Mouse (Mus musculus) B cell, adult 62 days (primary cell): ENCODE data around the gene Mdh2. TPM values are rescaled to one million over a fixed set of nuclear protein-coding genes. Genes with fewer than 3 reads are reported as not detected.

ENCODE experiments used
- total RNA-seq: library from RNA; stranded (reverse); gene quantifications from 4 replicates; pipeline ENCODE4 v1.2.4, GENCODE M21; 2023

Mdh2 gene
- 143 to 159 TPM (median 155 TPM) in 4 replicates for total RNA-seq

GRCm38 (mm10) chr5:135778471-135779445 lies at the start of gene Mdh2:
TSS of gene Mdh2 (plus strand) at chr5:135778480.

DNA sequence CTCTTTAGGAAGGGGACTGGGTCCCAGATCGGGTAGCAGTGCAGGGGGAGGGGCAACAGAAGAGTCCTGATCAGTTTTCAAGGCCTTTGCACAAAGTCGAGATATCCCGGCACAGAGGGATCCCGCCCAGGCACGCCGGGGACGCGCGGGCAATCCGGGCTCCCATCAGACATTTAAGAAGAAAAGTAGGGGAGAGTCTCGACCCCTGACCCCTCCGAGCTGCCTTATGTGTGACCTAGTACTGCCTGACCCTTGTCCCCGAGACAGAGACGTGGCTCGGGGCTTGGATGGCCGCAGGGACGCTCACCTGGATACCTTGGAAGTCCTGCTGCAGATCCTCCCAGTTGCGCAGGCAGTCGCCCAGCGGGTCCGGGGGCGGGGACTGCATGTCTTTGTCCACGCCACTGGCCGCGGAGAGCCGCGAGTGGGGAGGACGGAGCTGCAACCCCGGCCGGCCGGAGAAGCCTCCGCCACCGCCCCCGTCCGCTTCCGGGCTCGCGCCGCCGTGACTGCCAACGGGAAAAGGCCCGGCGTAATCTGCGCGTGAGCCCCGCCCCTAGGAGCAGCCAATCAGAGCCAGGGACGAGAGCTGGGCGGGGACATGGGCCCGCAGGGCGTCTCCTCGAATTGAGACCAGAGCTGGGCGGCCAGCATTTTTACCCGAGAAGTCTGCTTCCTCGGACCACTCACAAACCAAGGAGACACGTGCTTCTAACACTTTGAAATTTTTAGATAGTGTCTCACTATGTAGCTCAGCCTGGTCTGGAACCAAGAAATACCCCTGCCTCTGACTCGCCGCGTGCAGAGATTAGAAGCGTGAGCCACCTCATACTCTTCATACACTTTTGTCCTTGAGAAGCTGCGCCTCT lies 34.3 kb upstream of the Mdh2 start, which contains the start of gene Tmem120a:
Tmem120a (minus strand) TSS at position 708 of the 869 bp plus-strand sequence.

GRCm38 (mm10) chr5:135777796-135778470 lies 347 bp upstream of the Mdh2 start, which contains the start of gene Styxl1:
TSS of gene Styxl1 (minus strand) at chr5:135778385.

DNA sequence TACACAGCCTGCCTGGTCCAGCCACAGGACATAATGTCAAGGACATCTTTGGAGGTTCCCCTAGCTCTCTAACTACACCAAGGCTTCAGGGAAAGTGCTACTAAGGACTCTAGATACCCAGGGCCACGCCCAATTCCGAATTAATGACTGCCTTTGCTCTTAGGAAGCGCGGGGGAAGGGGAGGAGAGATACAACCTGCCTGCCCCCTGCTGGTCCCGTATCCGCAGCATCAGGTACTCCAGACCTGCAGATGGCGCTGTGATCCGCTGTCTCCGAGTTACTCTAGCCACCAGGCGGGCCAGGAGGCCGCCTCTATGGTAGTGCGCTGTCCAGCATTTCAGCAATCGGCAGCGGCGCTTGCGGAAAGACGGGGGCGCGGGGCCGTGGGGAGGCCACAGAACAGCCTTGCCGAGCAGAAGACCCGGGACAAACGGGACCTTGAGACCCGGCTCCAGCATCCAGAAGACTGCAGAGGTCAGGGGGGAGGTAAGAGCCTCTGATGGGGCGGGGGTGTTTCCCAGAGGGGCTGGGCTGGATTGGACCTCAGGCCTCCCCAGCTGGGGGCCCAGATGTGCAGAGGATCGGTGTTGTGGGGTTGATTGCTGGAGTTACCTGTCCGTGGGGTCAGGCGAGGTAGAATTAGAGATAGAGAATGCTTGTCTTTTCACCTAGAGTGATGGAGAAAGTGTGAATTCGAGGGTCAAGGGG lies 28.4 kb downstream of the Mdh2 start, which contains the start of gene Srrm3:
Srrm3 (plus strand) TSS at position 336 of the 708 bp plus-strand sequence.

Other genes with a start within 250 kb of the Mdh2 start
- gene Hip1, start 233.4 kb upstream of the Mdh2 start, total RNA-seq, result 28.3 to 32.7 TPM (median 32.2 TPM) in 4 replicates
- gene Ccl26, start 214.9 kb upstream of the Mdh2 start, total RNA-seq, result not detected in 4 replicates
- gene Ccl24, start 205.4 kb upstream of the Mdh2 start, total RNA-seq, result 0.45 TPM in 1 of 4 replicates, not detected in the others
- gene Rhbdd2, start 145.9 kb upstream of the Mdh2 start, total RNA-seq, result 16.1 to 23.2 TPM (median 20.5 TPM) in 4 replicates
- gene Por, start 108.4 kb upstream of the Mdh2 start, total RNA-seq, result 38.2 to 47.9 TPM (median 42.2 TPM) in 4 replicates
- 7.9 to 14.5 TPM (median 12.3 TPM) in 4 replicates for gene Tmem120a, start 34.0 kb upstream of the Mdh2 start, total RNA-seq
- gene Styxl1, start 95 bp upstream of the Mdh2 start, total RNA-seq, result 1.2 TPM in 1 of 4 replicates, not detected in the others
- 0.38 TPM in 1 of 4 replicates, not detected in the others for gene Srrm3, start 28.4 kb downstream of the Mdh2 start, total RNA-seq
- 3.1 to 8.8 TPM (median 5.6 TPM) in 4 replicates for gene Hspb1, start 109.4 kb downstream of the Mdh2 start, total RNA-seq
- gene Ywhag, start 156.1 kb downstream of the Mdh2 start, total RNA-seq, result 79.7 to 98.2 TPM (median 86.5 TPM) in 4 replicates
- gene Ssc4d, start 196.1 kb downstream of the Mdh2 start, total RNA-seq, result 0.51 to 2.4 TPM (median 1.3 TPM) in 4 replicates
- gene Zp3, start 201.6 kb downstream of the Mdh2 start, total RNA-seq, result not detected in 4 replicates
- 31.2 to 37.8 TPM (median 33.0 TPM) in 4 replicates for gene Dtx2, start 216.3 kb downstream of the Mdh2 start, total RNA-seq